Mouse (Mus musculus) liver, embryonic 16.5 days (tissue): ENCODE data around the gene Bod1. TPM values are rescaled to one million over a fixed set of nuclear protein-coding genes. Genes with fewer than 3 reads are reported as not detected.

Source experiments
- ATAC-seq: fragments of 200-750 bp; cut with Nextera tagmentation; 2 replicates; pipeline ENCODE4 v1.8.0; 2017; ENCODE audit warnings: low read depth, mild to moderate bottlenecking, moderate number of reproducible peaks, moderate library complexity
- H3K27ac ChIP-seq: fragments of 300-500 bp; sonication (generic); 2 replicates; pipeline ENCODE4 v1.5.1; 2014; ENCODE audit warnings: mild to moderate bottlenecking, low read length
- H3K27me3 ChIP-seq: fragments of 300-500 bp; sonication (generic); 2 replicates; pipeline ENCODE4 v1.6.1; 2014; ENCODE audit warnings: low read depth, low read length, mixed read lengths; ENCODE audit not compliant: control insufficient read depth, insufficient read depth
- H3K36me3 ChIP-seq: fragments of 300-500 bp; sonication (generic); 2 replicates; pipeline ENCODE4 v1.6.1; 2014; ENCODE audit warnings: mild to moderate bottlenecking; ENCODE audit not compliant: control insufficient read depth, insufficient read depth
- H3K4me1 ChIP-seq: fragments of 300-500 bp; sonication (generic); 2 replicates; pipeline ENCODE4 v1.6.1; 2014; ENCODE audit warnings: low read depth, low read length, mixed read lengths; ENCODE audit not compliant: control insufficient read depth
- H3K4me2 ChIP-seq: fragments of 300-500 bp; sonication (generic); 2 replicates; pipeline ENCODE4 v1.6.1; 2014; ENCODE audit warnings: low read depth, low read length, mixed read lengths
- H3K4me3 ChIP-seq: fragments of 300-500 bp; sonication (generic); 2 replicates; pipeline ENCODE4 v1.5.1; 2014; ENCODE audit warnings: low read depth, mild to moderate bottlenecking, low read length
- H3K9ac ChIP-seq: fragments of 300-500 bp; sonication (generic); 2 replicates; pipeline ENCODE4 v1.6.1; 2014; ENCODE audit warnings: low read depth, low read length
- H3K9me3 ChIP-seq: fragments of 300-500 bp; sonication (generic); replicated peaks from 2 replicates; pipeline ENCODE4 v1.6.1; 2016; ENCODE audit warnings: low read length; ENCODE audit not compliant: control insufficient read depth
- WGBS: fragments of 180-500 bp; shearing (Covaris S2); extraction: QIAGEN DNeasy Blood & Tissue Kit; methylation state at CpG from one replicate; pipeline ENCODE4 v1.1.7; 2014; ENCODE audit not compliant: insufficient replicate concordance; 5-methylcytosine and 5-hydroxymethylcytosine counted together
- polyA plus RNA-seq: library from polyadenylated mRNA; unstranded; fragments of >200 nt; fragmentation: Nextera tagmentation; extraction: Ambion mirVana; gene quantifications from 2 replicates; pipeline ENCODE4 v1.2.1, GENCODE M21; 2015

Bod1 gene
- polyA plus RNA-seq, 1 experiment from 2014 or later = 11.6 TPM

DNA sequence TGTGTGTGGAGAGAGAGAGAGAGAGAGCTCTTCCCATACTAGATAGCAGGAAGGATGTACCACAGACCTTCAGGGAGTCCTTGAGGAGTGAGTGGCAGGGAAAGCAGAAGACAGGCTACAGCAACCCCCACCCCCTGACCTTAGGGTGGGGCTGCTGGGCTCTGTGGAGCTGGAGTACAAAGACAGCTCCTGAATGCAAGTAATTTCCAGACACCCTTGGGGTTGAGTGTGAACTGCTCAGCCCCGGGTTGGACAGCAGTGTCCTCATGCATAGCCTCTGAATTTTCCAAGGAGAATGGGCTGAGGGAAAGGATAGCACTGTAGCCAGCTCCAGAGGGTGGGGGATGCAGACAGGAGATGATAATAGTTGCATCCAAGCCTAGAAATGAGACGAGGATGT, 50.9 kb downstream of the Bod1 start:
- Histone ChIP-seq H3K27me3 (no peaks in the 10 kb centered on the region), H3K4me2 (no peak overlapping the region), H3K36me3 (no peaks in the 10 kb centered on the region), H3K4me1 (no peaks in the 10 kb centered on the region), H3K4me3 (no peak overlapping the region), H3K9me3 (no peaks in the 10 kb centered on the region), H3K9ac (no peak overlapping the region), H3K27ac (no peak overlapping the region)
- no peak for ATAC-seq
- WGBS = 36% methylated on average over 2 of the region's 2 CpGs

DNA sequence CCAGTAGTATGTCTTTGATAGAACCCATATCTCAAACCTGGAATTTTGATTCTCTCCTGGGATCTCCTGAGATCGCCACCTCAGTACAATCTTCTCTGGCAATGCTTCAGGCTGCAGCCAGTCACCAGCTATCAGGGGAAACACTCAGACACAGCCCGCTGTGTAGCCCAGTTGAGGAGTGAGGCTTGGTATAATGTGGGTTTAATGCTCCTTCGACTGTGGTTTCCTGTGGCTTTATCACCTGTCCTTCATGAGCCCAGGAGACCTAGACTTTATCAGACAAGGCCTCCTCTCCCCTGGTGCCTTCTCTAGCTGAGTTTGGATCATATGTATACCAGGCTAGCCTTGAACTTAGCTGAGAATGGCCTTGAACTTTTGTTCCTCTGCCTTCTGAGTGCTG, 53.9 kb downstream of the Bod1 start:
- Histone ChIP-seq H3K4me2 (no peak overlapping the region), H3K27ac (no peak overlapping the region), H3K9ac (no peak overlapping the region), H3K36me3 (no peaks in the 10 kb centered on the region), H3K4me3 (no peak overlapping the region), H3K9me3 (no peaks in the 10 kb centered on the region), H3K27me3 (no peaks in the 10 kb centered on the region), H3K4me1 (no peaks in the 10 kb centered on the region)
- no peak for ATAC-seq
- WGBS = 18% methylated on average over 3 of the region's 3 CpGs

GRCm38 (mm10) chr11:31617236-31617635, 54.4 kb downstream of the Bod1 start:
- no peak overlapping the region for H3K9ac ChIP-seq
- no peaks in the 10 kb centered on the region for H3K36me3 ChIP-seq
- no peaks in the 10 kb centered on the region for H3K4me1 ChIP-seq
- no peaks in the 10 kb centered on the region for H3K9me3 ChIP-seq
- no peak overlapping the region for H3K27ac ChIP-seq
- no peaks in the 10 kb centered on the region for H3K27me3 ChIP-seq
- no peak overlapping the region for H3K4me3 ChIP-seq
- H3K4me2 ChIP-seq = no peak overlapping the region
- WGBS = 39% methylated on average over 3 of the region's 3 CpGs
- no peak for ATAC-seq

DNA sequence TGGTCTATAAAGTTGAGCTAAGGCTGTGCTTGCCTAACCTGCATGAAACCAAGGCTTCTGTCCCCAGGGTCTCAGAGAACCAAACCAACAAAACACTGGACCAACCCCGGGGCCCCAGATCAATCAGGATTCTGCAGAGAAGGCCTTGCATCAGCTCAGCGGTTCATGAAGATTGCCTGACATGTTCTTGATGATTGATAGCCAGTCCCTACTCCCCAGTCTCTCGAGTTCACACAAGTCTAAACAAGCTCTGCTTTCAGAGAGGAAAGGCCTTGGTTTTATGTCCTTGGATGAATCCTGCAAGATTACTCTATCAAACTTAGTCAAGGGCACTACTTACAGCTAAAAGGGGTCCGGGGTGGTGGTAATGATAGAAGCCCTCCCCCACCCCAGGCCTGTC, 55.0 kb downstream of the Bod1 start:
- Histone ChIP-seq H3K27me3 (no peaks in the 10 kb centered on the region), H3K4me1 (no peaks in the 10 kb centered on the region)
- no peak for ATAC-seq

More for the DNA sequence above, 55.0 kb downstream of the Bod1 start:
- WGBS = 52% methylated on average over 4 of the region's 4 CpGs
- Histone ChIP-seq H3K4me2 (no peak overlapping the region), H3K36me3 (no peaks in the 10 kb centered on the region), H3K4me3 (no peak overlapping the region), H3K27ac (no peak overlapping the region), H3K9ac (no peak overlapping the region), H3K9me3 (no peaks in the 10 kb centered on the region)

Other genes with a start within 250 kb of the Bod1 start
- gene Cpeb4, start 200.3 kb upstream of the Bod1 start, polyA plus RNA-seq = 20.8 and 21.0 TPM in 2 replicates